Mouse (Mus musculus): Measurements from ENCODE around the gene Fbxl19.

Gene Fbxl19

GRCm38 (mm10) chr7:127744366-127745045 is at the start of gene Fbxl19:
Gene Fbxl19 (plus strand): TSS chr7:127744543.
- peak; percentile 55 to 69 for DNase-seq (ENCODE audit: low spot score in 2 of 2)

GRCm38 (mm10) chr7:127698986-127699385 is 45.4 kb upstream of the Fbxl19 start:
- DNase-seq (ENCODE audit: low spot score in 2 of 2) = no peak

GRCm38 (mm10) chr7:127700712-127701331 is 43.5 kb upstream of the Fbxl19 start:
- DNase-seq (ENCODE audit: low spot score in 2 of 2) = no peak

- no peak for DNase-seq (ENCODE audit: low spot score in 2 of 2)
Measured at GRCm38 (mm10) chr7:127703561-127704178, 40.7 kb upstream of the Fbxl19 start.

- DNase-seq (ENCODE audit: low spot score in 2 of 2) = no peak
Measured at GRCm38 (mm10) chr7:127704598-127704997, 39.7 kb upstream of the Fbxl19 start.

GRCm38 (mm10) chr7:127705706-127706105 is 38.6 kb upstream of the Fbxl19 start:
- DNase-seq (ENCODE audit: low spot score in 2 of 2) = peak in 1 of 2 experiments; percentile 14

- peak in 1 of 2 experiments; percentile 25 for DNase-seq (ENCODE audit: low spot score in 2 of 2)
Measured at GRCm38 (mm10) chr7:127707045-127707956, 37.0 kb upstream of the Fbxl19 start.

GRCm38 (mm10) chr7:127707957-127708206 is 36.5 kb upstream of the Fbxl19 start:
- no peak for DNase-seq (ENCODE audit: low spot score in 2 of 2)

- peak; percentile 74 to 87 for DNase-seq (ENCODE audit: low spot score in 2 of 2)
Measured at GRCm38 (mm10) chr7:127708207-127709078, 35.9 kb upstream of the Fbxl19 start, which contains the start of gene Bcl7c. Gene Bcl7c (minus strand): TSS chr7:127708933.

GRCm38 (mm10) chr7:127709261-127709979 is 34.9 kb upstream of the Fbxl19 start:
- DNase-seq (ENCODE audit: low spot score in 2 of 2) = no peak

- no peak for DNase-seq (ENCODE audit: low spot score in 2 of 2)
Measured at GRCm38 (mm10) chr7:127711031-127711430, 33.3 kb upstream of the Fbxl19 start.

GRCm38 (mm10) chr7:127711456-127711855 is 32.9 kb upstream of the Fbxl19 start:
- DNase-seq (ENCODE audit: low spot score in 2 of 2) = no peak

- peak; percentile 48 to 74 for DNase-seq (ENCODE audit: low spot score in 2 of 2)
Measured at GRCm38 (mm10) chr7:127712461-127713385, 31.6 kb upstream of the Fbxl19 start, which contains the start of gene Ctf1. Gene Ctf1 (plus strand): TSS chr7:127712736.

GRCm38 (mm10) chr7:127714816-127715215 is 29.5 kb upstream of the Fbxl19 start:
- DNase-seq (ENCODE audit: low spot score in 2 of 2) = no peak

GRCm38 (mm10) chr7:127716992-127717391 is 27.4 kb upstream of the Fbxl19 start:
- peak; percentile 47 to 69 for DNase-seq (ENCODE audit: low spot score in 2 of 2)

GRCm38 (mm10) chr7:127718339-127718738 is 26.0 kb upstream of the Fbxl19 start:
- no peak for DNase-seq (ENCODE audit: low spot score in 2 of 2)

- no peak for DNase-seq (ENCODE audit: low spot score in 2 of 2)
Measured at GRCm38 (mm10) chr7:127719258-127719657, 25.1 kb upstream of the Fbxl19 start.

GRCm38 (mm10) chr7:127725490-127725889 is 18.9 kb upstream of the Fbxl19 start:
- DNase-seq (ENCODE audit: low spot score in 2 of 2) = no peak

- DNase-seq (ENCODE audit: low spot score in 2 of 2) = no peak
Measured at GRCm38 (mm10) chr7:127725924-127726323, 18.4 kb upstream of the Fbxl19 start.

Measured in cerebellum, postnatal 4 days (tissue).